Mouse (Mus musculus): ENCODE measurements around the gene Zic2.

Gene Zic2

GRCm38 (mm10) chr14:122477971-122478573 lies 2.8 kb downstream of the Zic2 start:
- DNase-seq: peak; percentile 53

GRCm38 (mm10) chr14:122478574-122479011 lies 3.4 kb downstream of the Zic2 start:
- DNase-seq: peak; percentile 63

- DNase-seq: no peak
Measured at GRCm38 (mm10) chr14:122479461-122480109, 4.3 kb downstream of the Zic2 start.

- peak; percentile 57 for DNase-seq
Measured at GRCm38 (mm10) chr14:122480355-122480754, 5.1 kb downstream of the Zic2 start.

GRCm38 (mm10) chr14:122481181-122481580 lies 5.9 kb downstream of the Zic2 start:
- peak; percentile 78 for DNase-seq

GRCm38 (mm10) chr14:122482081-122483023 lies 7.1 kb downstream of the Zic2 start:
- peak; percentile 73 for DNase-seq

- peak; percentile 58 for DNase-seq
Measured at GRCm38 (mm10) chr14:122483024-122483385, 7.8 kb downstream of the Zic2 start.

- DNase-seq: peak; percentile 90
Measured at GRCm38 (mm10) chr14:122483556-122484421, 8.6 kb downstream of the Zic2 start.

- DNase-seq: no peak
Measured at GRCm38 (mm10) chr14:122484458-122484843, 9.2 kb downstream of the Zic2 start.

- DNase-seq: peak; percentile 72
Measured at GRCm38 (mm10) chr14:122484844-122485551, 9.8 kb downstream of the Zic2 start.

GRCm38 (mm10) chr14:122485635-122486181 lies 10.5 kb downstream of the Zic2 start:
- peak; percentile 63 for DNase-seq

GRCm38 (mm10) chr14:122486611-122487010 lies 11.4 kb downstream of the Zic2 start:
- no peak for DNase-seq

GRCm38 (mm10) chr14:122487366-122487765 lies 12.1 kb downstream of the Zic2 start:
- DNase-seq: peak; percentile 59

- peak; percentile 61 for DNase-seq
Measured at GRCm38 (mm10) chr14:122489041-122489440, 13.8 kb downstream of the Zic2 start.

- DNase-seq: peak; percentile 78
Measured at GRCm38 (mm10) chr14:122489686-122490414, 14.6 kb downstream of the Zic2 start.

GRCm38 (mm10) chr14:122490441-122491328 lies 15.4 kb downstream of the Zic2 start, which contains the start of gene Gm10837:
Gene Gm10837, plus strand, starts transcription at chr14:122490586.
- peak; percentile 73 for DNase-seq

GRCm38 (mm10) chr14:122491521-122491920 lies 16.3 kb downstream of the Zic2 start:
- no peak for DNase-seq

- DNase-seq: no peak
Measured at GRCm38 (mm10) chr14:122492015-122492414, 16.8 kb downstream of the Zic2 start.

- no peak for DNase-seq
Measured at GRCm38 (mm10) chr14:122509058-122509457, 33.8 kb downstream of the Zic2 start.

GRCm38 (mm10) chr14:122511519-122511918 lies 36.3 kb downstream of the Zic2 start:
- DNase-seq: no peak

Data from cerebellum, adult 9-10 months (tissue).